Mouse (Mus musculus) left cerebral cortex, adult 8-10 months (tissue): Measurements from ENCODE around the gene Brpf3. TPM values are rescaled to one million over a fixed set of nuclear protein-coding genes. Genes with fewer than 3 reads are reported as not detected.
A peak's percentile ranks its signal among the peaks of the same experiment; 100 is the strongest.
"Not testable (repeated sequence)": the region's sequence is repeated elsewhere in the genome, so short reads cannot be mapped to it uniquely, and the experiment has no call there.

Experiments
- DNase-seq, 2 experiments: peaks; one replicate each; pipeline ENCODE4 v3.0.0; 2022; ENCODE audit warnings: low spot score in 2 of 2
- total RNA-seq, 4 experiments: library from RNA; stranded (reverse); gene quantifications; 2 replicates each; pipeline ENCODE4 v1.2.4; 2022

Gene Brpf3
- total RNA-seq: 10 to 100 TPM; 44.2 to 56.6 (median 52.6) TPM

DNA sequence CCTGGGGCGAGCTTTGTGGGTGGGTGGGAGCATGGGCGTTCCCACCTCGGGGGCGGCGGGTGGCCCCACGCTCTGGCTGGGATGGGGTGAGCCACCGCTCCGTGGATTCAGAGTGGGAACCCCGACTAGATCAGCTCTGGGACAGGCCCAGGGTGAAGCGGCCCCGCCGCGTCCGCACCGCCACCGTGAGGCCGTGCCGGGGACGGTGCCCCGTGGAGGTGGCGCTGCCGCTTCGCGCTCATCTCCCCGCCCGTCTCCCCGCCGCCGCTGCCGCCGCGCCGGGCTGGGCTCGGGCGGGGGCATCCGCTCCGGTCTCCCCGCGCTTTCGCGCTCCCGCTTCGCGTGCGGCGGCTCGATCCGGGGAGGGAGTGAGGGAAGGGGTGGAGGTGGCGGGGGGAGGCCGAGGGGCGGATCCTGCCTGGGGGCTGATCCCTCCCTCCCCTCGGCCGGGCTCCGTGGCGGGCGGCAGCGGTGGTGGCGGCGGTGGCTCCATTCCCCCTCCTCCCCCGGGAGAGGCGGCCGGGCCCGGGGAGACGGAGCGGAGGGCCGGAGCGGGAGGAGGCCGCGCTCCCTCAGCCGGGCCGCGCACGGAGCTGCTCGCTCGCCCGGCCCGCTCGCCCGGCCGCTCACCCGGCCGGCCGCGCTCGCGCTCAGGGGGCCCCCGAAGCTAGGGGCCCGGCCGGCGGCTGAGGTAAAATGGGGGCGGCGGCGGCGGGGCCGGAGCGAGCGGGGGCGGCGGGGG lies at the start of gene Brpf3:
Gene Brpf3 (plus strand): TSS at position 420 of the 742 bp plus-strand sequence.
- DNase-seq: peak; percentile 48 to 56

GRCm38 (mm10) chr17:28756447-28756846 lies 44.4 kb upstream of the Brpf3 start:
- no peak for DNase-seq

- no peak for DNase-seq
These were observed 43.4 kb upstream of the Brpf3 start for GRCm38 (mm10) chr17:28757470-28757869.

DNA sequence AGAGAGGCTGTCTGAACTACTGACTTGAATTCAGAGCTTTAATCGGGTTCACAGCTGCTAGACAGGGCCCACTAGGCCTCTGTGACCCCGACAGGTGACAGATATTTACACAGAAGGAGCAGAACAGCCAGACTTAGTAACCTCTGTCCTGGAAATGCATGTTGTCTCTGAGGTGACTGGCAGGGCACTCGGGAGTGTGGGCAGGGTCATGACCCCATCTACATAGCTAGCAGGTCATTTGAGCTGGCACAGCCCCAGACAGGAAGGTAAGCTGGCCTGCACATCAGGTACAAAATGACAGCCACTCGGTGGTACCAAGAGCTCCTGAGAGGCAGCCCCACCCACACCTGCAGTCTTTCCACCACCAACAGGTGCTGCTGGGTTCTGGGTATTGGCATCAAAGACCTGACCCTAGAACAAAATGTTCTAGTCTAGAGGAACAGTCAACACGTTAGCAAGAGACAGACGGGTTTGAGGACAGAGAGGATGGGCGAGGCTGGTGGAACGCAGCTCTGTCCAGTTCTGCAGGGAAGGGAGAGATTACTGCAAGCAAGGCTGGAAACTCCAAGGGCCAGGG lies 40.1 kb upstream of the Brpf3 start:
- DNase-seq: no peak

DNA sequence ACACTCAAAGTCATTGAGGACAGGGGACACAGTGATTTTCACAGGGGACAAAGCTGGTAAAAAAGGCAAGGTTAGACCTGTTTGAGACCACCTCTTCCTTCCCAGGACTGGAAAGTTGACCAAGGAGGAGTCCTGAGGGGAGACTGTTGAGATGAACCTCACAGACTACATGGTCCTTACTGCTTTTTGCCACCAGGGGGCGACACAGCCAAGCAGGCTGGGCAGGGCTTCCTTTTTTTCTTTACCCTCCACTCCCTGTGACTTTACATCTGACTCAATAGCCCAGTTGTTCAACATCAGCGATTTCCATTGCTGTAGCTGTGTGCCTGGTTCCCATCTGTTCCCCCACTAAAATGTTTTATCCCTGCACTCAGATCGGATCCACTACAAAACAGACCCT lies 39.0 kb upstream of the Brpf3 start:
- peak in 1 of 2 experiments; percentile 74 for DNase-seq

- no peak for DNase-seq
These were observed 34.7 kb upstream of the Brpf3 start for GRCm38 (mm10) chr17:28766203-28766602.

DNA sequence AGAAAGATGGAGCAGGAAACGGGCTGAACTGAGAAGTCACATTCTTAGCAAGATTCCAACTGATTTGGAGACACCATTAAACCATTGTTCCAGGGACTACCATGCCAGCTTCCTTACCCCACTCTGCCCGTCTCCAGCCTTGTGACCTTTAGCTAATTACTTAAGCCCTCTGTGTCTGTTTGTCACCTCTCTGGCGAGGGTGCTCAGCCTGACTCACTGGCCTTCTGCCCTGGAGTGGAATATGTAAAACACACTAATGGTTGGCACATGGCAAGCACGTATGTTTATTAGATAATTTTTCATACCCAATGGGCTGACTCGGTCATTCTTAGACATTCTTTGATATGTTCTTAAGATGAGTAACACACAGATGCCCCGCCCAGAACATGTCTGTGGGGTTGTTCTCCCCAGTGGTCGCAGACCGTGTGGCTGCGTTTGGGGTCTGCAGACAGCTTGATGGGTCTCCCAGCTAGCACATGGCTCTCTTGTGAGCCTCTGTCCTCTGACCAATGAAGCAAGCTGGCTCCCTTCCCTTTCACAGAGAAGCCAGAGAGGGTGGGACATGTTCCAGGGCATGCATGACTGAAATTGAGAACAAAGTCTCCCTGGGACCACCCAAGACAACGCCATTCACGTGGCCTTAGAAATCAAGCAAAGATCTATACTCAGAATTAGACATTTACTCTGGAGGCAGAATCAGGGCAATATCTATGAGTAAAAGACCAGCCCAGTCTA lies 33.9 kb upstream of the Brpf3 start:
- DNase-seq: no peak

DNA sequence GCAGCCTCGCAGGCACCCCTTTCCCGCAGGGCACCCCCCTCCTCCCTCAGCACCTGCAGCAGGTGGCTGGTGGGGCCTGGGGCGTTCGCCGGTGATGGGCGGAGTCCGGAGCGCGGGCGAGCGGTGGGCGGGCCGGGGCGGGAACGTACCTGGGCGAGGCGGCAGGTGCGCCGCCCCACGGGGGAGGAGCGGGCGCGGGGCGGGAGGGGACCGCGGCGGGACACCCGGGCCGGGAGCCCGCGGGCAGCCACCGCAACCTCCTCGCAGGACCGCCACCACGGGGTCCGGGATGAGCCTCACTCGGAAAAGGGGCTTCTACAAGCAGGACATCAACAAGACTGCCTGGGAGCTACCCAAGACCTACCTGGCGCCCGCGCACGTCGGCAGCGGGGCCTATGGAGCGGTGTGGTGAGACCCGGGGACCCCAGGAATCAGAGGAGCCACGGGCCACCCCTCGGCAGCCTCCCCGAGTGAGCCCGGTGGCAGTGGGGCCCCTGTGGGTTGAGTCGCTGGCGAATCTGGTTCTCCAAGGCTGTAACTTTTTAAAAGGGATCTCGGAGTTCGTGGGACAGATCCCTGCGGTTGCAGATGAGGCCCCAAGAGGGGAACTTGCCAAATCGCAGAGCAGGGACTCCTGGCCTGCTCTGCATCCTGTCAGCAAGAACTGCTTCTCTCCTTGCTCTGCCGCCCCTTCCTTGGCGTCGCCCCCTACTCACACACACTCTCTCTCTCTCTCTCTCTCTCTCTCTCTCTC lies 31.6 kb upstream of the Brpf3 start, which contains the start of gene Mapk13:
Gene Mapk13 (plus strand): TSS at position 177 of the 754 bp plus-strand sequence.
- DNase-seq: no peak

DNA sequence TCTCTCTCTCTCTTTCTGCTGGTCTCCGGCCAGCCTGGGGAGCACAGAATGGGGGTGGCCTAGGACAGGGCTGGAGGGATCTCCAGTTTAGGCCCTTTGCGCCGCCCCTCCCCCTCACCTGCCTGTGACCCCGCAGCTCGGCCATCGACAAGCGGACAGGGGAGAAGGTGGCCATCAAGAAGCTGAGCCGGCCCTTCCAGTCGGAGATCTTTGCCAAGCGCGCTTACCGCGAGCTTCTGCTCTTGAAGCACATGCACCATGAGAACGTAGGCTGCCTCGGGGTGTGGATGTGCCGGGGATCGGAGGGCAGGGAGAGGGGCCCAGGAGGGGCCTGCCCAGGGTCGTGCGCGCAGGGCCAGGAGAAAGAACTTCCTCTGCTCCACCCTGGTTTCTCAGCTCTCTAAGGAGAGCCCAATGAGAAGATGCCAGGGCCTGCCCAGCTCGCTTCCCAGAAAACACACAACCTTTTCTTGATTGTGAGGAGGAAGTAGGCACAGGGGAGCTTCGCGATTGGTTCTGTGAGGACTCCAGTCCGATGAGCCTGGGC lies 30.9 kb upstream of the Brpf3 start:
- no peak for DNase-seq

DNA sequence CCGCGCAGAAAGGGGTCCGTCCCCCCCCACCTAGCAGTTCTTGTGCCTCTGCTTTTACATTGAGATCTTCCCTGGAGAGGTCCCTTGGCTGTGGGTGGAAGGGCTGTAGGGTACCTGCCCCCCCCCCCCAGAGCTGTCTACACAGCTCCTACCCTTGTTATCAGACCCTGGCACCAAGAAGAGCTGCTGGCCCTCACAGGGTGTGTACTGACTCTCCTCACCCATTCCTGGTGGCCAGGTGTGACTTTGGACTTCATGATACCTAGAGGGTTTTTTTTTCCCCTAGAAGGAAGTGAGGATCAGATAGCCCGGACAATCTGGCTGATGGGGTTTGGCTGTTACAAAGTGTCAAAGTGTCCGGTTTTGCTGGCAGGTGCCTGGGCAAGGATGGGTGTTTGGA lies 29.6 kb upstream of the Brpf3 start:
- no peak for DNase-seq

- DNase-seq: not testable (repeated sequence)
These were observed 26.6 kb upstream of the Brpf3 start for GRCm38 (mm10) chr17:28774303-28774702.

- no peak for DNase-seq
These were observed 25.7 kb upstream of the Brpf3 start for GRCm38 (mm10) chr17:28775161-28775560.

- no peak for DNase-seq
These were observed 24.1 kb upstream of the Brpf3 start for GRCm38 (mm10) chr17:28776817-28777216.

- no peak for DNase-seq
These were observed 23.5 kb upstream of the Brpf3 start for GRCm38 (mm10) chr17:28777231-28778005.

DNA sequence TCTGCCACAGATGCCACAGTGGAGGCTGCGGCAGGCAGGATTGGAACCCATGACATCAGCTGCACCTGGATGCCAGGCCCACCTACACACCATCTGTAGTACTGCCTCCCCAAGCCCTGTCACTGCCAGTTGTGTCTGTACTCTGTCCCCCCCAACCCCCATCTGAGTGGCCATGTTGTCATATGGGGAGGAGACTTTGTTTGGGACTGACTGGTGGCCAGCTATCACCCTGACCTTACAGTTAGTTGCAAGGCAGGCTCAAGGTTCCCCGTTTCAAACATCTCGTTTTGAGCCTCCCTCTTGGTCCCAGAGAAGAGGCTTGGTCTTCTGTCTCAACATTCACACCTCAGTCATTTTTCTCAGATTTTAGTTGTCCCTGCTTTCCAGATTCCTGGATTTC lies 21.2 kb upstream of the Brpf3 start:
- DNase-seq: no peak

DNA sequence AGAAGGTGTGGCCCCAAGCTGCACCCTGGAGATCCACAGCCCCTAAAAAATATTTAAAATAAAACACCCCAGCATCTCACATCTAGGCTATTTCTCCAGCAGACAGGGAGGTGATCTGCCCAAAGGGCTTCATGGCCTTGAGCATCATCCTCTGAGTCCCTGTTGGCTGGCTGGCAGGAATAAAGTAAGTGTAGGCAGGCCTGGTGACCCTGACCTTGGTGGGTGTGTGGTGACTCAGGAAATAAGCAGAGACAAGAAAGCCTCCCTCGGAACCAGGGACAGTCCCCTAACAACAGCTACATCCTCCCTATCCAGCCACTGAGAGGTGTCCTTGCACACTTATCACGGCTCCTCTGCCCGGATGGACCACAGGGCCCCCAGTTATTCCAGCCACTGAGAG lies 20.1 kb upstream of the Brpf3 start:
- DNase-seq: no peak

- no peak for DNase-seq
These were observed 19.4 kb upstream of the Brpf3 start for GRCm38 (mm10) chr17:28781290-28782045.

GRCm38 (mm10) chr17:28785036-28785435 lies 15.9 kb upstream of the Brpf3 start:
- no peak for DNase-seq

- DNase-seq: no peak
These were observed 13.4 kb upstream of the Brpf3 start for GRCm38 (mm10) chr17:28787507-28787906.

- no peak for DNase-seq
These were observed 3.9 kb upstream of the Brpf3 start for GRCm38 (mm10) chr17:28797031-28797430.
